Mouse (Mus musculus): Measurements from ENCODE around the gene Primpol.

The Primpol gene

GRCm38 (mm10) chr8:46616879-46617689 is at the start of gene Primpol, which contains the start of gene Casp3:
Gene Primpol, minus strand, starts transcription at chr8:46617212.
Gene Casp3, plus strand, starts transcription at chr8:46617291.
- peak; percentile 93 to 95 for DNase-seq (ENCODE audit: low spot score in 2 of 2)

- DNase-seq (ENCODE audit: low spot score in 2 of 2), result peak in 1 of 2 experiments; percentile 10
Observed at GRCm38 (mm10) chr8:46655919-46656318, 38.9 kb upstream of the Primpol start.

- DNase-seq (ENCODE audit: low spot score in 2 of 2), result peak; percentile 15 to 36
Observed at GRCm38 (mm10) chr8:46651872-46652271, 34.9 kb upstream of the Primpol start.

- DNase-seq (ENCODE audit: low spot score in 2 of 2), result peak in 1 of 2 experiments; percentile 36
Observed at GRCm38 (mm10) chr8:46648421-46648820, 31.4 kb upstream of the Primpol start.

- no peak for DNase-seq (ENCODE audit: low spot score in 2 of 2)
Observed at GRCm38 (mm10) chr8:46641272-46641671, 24.3 kb upstream of the Primpol start.

- DNase-seq (ENCODE audit: low spot score in 2 of 2), result no peak
Observed at GRCm38 (mm10) chr8:46639852-46640251, 22.8 kb upstream of the Primpol start.

GRCm38 (mm10) chr8:46639010-46639571 is 22.1 kb upstream of the Primpol start:
- DNase-seq (ENCODE audit: low spot score in 2 of 2), result peak; percentile 56 to 59

GRCm38 (mm10) chr8:46630932-46631331 is 13.9 kb upstream of the Primpol start:
- no peak for DNase-seq (ENCODE audit: low spot score in 2 of 2)

GRCm38 (mm10) chr8:46630422-46630821 is 13.4 kb upstream of the Primpol start:
- no peak for DNase-seq (ENCODE audit: low spot score in 2 of 2)

GRCm38 (mm10) chr8:46628645-46629044 is 11.6 kb upstream of the Primpol start:
- no peak for DNase-seq (ENCODE audit: low spot score in 2 of 2)

GRCm38 (mm10) chr8:46627881-46628280 is 10.9 kb upstream of the Primpol start:
- no peak for DNase-seq (ENCODE audit: low spot score in 2 of 2)

GRCm38 (mm10) chr8:46626642-46627041 is 9.6 kb upstream of the Primpol start:
- no peak for DNase-seq (ENCODE audit: low spot score in 2 of 2)

- no peak for DNase-seq (ENCODE audit: low spot score in 2 of 2)
Observed at GRCm38 (mm10) chr8:46625166-46625565, 8.2 kb upstream of the Primpol start.

GRCm38 (mm10) chr8:46622446-46623270 is 5.6 kb upstream of the Primpol start:
- DNase-seq (ENCODE audit: low spot score in 2 of 2), result no peak

- no peak for DNase-seq (ENCODE audit: low spot score in 2 of 2)
Observed at GRCm38 (mm10) chr8:46618639-46619320, 1.8 kb upstream of the Primpol start.

GRCm38 (mm10) chr8:46617690-46618620 is 943 bp upstream of the Primpol start:
- no peak for DNase-seq (ENCODE audit: low spot score in 2 of 2)

GRCm38 (mm10) chr8:46615936-46616335 is 1.1 kb downstream of the Primpol start:
- no peak for DNase-seq (ENCODE audit: low spot score in 2 of 2)

GRCm38 (mm10) chr8:46613377-46613776 is 3.6 kb downstream of the Primpol start:
- peak; percentile 33 to 37 for DNase-seq (ENCODE audit: low spot score in 2 of 2)

GRCm38 (mm10) chr8:46612913-46613312 is 4.1 kb downstream of the Primpol start:
- peak; percentile 10 to 19 for DNase-seq (ENCODE audit: low spot score in 2 of 2)

GRCm38 (mm10) chr8:46611557-46611956 is 5.5 kb downstream of the Primpol start:
- DNase-seq (ENCODE audit: low spot score in 2 of 2), result no peak

- no peak for DNase-seq (ENCODE audit: low spot score in 2 of 2)
Observed at GRCm38 (mm10) chr8:46606930-46607329, 10.1 kb downstream of the Primpol start.
